Mouse (Mus musculus) spleen, adult 2 months (tissue): ENCODE measurements at regions not wholly inside any gene's neighbourhood (a gene's known extent, or its start where the extent isn't known, plus 50 kb on each side); places are given as distances from the start of the nearest gene placed in this dataset.

ENCODE experiments used
- DNase-seq, 2 experiments: peaks; one replicate each; pipeline versions ENCODE4 v3.0.0 to v3.0.0-alpha.2; 2012 to 2021; ENCODE audit warnings: low spot score in 2 of 2, low read depth in 1 of 2
- H3K27ac ChIP-seq: fragments of 200-500 bp; 2 replicates; pipeline ENCODE4 v1.5.1; 2012; ENCODE audit warnings: low read length, inconsistent platforms; ENCODE audit not compliant: insufficient read depth
- H3K27me3 ChIP-seq: fragments of 200-500 bp; 2 replicates; pipeline ENCODE4 v1.6.1; 2012; ENCODE audit warnings: mild to moderate bottlenecking, moderate library complexity, low read length, inconsistent platforms; ENCODE audit not compliant: control insufficient read depth, insufficient read depth
- H3K36me3 ChIP-seq: fragments of 200-500 bp; 2 replicates; pipeline ENCODE4 v1.6.1; 2012; ENCODE audit warnings: mild to moderate bottlenecking, low read length, inconsistent platforms; ENCODE audit not compliant: control insufficient read depth, insufficient read depth
- H3K4me1 ChIP-seq: fragments of 200-500 bp; 2 replicates; pipeline ENCODE4 v1.6.1; 2011; ENCODE audit warnings: inconsistent platforms; ENCODE audit not compliant: control insufficient read depth, insufficient read depth, insufficient read length
- H3K4me3 ChIP-seq: fragments of 200-500 bp; 2 replicates; pipeline ENCODE4 v1.5.1; 2011; ENCODE audit warnings: mild to moderate bottlenecking, inconsistent platforms; ENCODE audit not compliant: insufficient read depth, insufficient read length; ENCODE audit errors: extremely low read depth
- CTCF ChIP-seq: fragments of 200-500 bp; IDR thresholded peaks from 2 replicates; pipeline ENCODE4 v1.5.1; 2011; ENCODE audit warnings: mild to moderate bottlenecking, inconsistent platforms; ENCODE audit not compliant: insufficient read depth, insufficient read length, insufficient replicate concordance; ENCODE audit errors: extremely low read depth
- POLR2A ChIP-seq: fragments of 200-500 bp; IDR thresholded peaks from 2 replicates; pipeline ENCODE4 v1.6.1; 2011; ENCODE audit warnings: low read depth, low read length, inconsistent platforms
- WGBS: fragments of 180-500 bp; shearing (Covaris S2); methylation state at CpG from one replicate; pipeline ENCODE4 v1.1.7; 2018; 5-methylcytosine and 5-hydroxymethylcytosine counted together

DNA sequence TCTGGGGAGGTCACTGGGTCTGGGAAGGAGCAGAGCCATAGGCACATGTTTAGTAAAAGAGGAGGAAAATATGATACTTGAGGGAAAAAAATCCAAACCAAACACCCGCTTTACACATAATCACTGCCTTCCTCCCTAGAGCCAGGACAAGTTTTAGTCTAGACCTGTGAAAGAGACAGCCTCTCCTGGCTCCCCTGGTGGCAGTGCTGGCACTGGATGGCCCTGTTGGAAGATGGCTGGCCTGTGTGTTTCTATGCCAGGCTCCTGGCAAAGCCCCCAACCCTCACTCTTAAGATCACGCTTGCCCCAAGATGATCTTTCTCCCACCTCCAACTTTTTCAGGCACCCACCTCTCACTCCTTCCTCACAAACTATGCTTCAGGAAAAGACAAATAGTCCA lies 112.6 kb upstream of the Zfp703 start:
- no peak overlapping the region for H3K27ac ChIP-seq
- TF ChIP-seq POLR2A (no peak), CTCF (no peak)

DNA sequence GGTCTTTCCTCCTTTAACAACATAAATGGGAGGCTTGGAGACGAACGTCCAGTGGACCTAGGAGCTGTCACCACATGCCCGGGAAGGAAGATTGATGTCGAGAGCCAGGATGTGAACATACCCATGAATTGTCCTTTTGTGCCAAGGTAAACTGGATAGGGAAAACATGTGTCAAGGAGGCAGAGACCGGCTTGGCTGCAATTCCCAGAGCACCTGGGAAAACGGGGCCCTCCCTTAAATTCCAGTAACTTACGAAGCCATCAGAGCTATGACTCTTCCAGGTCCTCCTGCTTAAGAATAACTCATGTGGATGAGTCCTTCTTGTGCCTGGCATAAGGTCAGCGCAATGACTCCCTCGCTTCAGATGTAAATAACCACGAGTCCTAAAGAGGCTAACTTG lies 112.2 kb upstream of the Zfp703 start:
- Histone ChIP-seq H3K27ac (no peak overlapping the region), H3K27me3 (no peaks in the 10 kb centered on the region), H3K36me3 (no peaks in the 10 kb centered on the region), H3K4me3 (no peak overlapping the region), H3K4me1 (no peaks in the 10 kb centered on the region)
- no peak for DNase-seq
- WGBS, result 93% methylated on average over 10 of the region's 10 CpGs
- TF ChIP-seq POLR2A (no peak), CTCF (no peak)

More for the DNA sequence above, 112.6 kb upstream of the Zfp703 start:
- H3K36me3 ChIP-seq, result no peaks in the 10 kb centered on the region
- H3K27me3 ChIP-seq, result no peaks in the 10 kb centered on the region
- 94% methylated on average over 2 of the region's 2 CpGs for WGBS
- DNase-seq, result no peak
- no peak overlapping the region for H3K4me3 ChIP-seq
- no peaks in the 10 kb centered on the region for H3K4me1 ChIP-seq

DNA sequence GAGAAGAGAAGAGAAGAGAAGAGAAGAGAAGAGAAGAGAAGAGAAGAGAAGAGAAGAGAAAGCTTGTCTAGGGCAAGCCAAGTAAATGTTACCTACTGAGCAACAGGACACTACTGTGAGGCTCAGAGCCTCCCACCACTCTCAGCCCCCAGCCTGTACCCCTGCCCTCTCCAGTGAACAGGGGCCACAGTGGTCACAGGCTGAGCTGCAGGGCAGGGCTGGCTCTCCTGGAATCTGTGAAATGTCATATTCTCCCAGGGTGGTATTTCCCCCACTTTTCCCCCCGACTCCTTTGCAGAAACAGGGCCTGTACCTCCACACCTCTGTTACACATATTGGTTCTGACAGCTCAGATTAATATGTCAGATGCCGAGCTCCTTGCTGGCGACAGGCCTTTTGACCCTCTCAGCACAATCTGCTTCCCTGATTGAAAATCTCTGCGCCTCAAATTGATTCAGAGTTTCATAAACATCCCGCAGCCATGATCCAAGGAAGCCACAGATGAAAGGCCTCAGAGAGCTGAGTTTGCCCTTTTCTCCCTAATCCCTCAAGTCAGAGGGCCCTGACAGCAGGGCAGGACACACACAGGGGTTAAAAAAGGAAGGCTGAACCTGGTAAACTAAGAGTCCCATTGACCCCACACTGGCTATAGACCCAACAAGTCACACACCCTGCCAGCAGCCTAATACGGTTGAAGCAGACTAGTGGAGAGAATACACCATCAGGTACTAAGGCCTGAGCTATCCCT lies 108.8 kb upstream of the Zfp703 start:
- Histone ChIP-seq H3K27me3 (no peaks in the 10 kb centered on the region), H3K4me1 (no peaks in the 10 kb centered on the region), H3K36me3 (no peaks in the 10 kb centered on the region), H3K27ac (no peak overlapping the region), H3K4me3 (no peak overlapping the region)
- DNase-seq, result no peak
- WGBS, result 94% methylated on average over 6 of the region's 6 CpGs
- TF ChIP-seq CTCF (no peak), POLR2A (no peak)

DNA sequence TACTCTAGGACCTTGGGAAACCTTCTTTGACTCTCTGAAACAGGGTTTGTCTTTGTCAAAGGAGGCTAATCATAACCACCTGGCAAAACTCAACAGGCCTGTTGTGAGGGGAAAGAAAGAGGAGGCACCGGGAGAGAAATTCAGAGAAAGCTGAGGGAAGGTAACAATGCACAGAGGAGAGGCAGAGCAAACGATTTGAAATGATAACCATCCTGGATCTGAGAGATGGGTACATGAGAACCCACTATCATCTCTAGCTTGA lies 108.3 kb upstream of the Zfp703 start:
- H3K4me3 ChIP-seq, result no peak overlapping the region
- 92% methylated on average over 2 of the region's 2 CpGs for WGBS
- H3K36me3 ChIP-seq, result no peaks in the 10 kb centered on the region
- H3K4me1 ChIP-seq, result no peaks in the 10 kb centered on the region
- H3K27ac ChIP-seq, result no peak overlapping the region
- no peak for TF ChIP-seq POLR2A
- TF ChIP-seq CTCF, result no peak
- no peak for DNase-seq
- no peaks in the 10 kb centered on the region for H3K27me3 ChIP-seq

DNA sequence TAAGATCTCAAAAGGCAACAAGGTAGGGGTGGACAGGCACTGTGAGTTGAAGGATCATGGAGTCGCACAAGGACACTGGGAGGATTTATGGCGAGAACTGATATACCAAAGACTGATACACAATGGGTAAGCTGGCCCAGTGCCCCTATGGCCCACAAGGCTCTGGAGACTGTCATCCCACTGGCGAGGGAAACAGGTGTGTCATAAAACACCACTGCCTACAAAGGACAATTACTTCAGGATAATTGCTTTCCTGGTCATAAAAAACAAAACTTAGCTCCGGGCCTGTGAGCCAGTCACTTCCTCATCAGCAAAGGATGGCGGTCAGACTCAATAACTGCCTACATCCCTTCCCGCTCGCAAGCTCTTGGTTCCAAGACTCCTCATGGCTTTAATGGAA lies 105.3 kb upstream of the Zfp703 start:
- Histone ChIP-seq H3K4me1 (no peaks in the 10 kb centered on the region), H3K27ac (no peak overlapping the region), H3K4me3 (no peak overlapping the region), H3K27me3 (no peaks in the 10 kb centered on the region), H3K36me3 (no peaks in the 10 kb centered on the region)
- no peak for TF ChIP-seq CTCF
- no peak for TF ChIP-seq POLR2A
- 88% methylated on average over 7 of the region's 7 CpGs for WGBS
- DNase-seq, result no peak

DNA sequence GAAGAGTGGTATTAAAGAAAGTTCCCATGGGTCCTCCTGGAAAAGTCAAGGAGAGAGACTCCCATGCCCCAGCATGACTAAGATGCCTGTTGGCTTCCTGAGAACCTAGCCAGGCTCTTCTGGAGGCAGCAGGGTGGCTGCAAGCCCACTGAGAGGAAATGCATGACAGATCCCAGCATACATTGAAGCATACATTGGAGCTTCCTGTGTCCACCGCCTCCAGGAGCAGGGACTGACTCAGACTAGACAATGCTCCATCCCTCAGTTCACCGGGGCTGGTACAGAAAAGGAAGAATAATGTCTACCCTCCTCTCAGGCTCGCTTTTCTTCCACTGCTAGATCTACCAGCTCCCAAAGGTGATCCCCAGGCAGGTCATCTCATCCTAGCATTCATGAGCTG lies 104.7 kb upstream of the Zfp703 start:
- no peak for DNase-seq
- 84% methylated on average over 3 of the region's 3 CpGs for WGBS
- Histone ChIP-seq H3K4me3 (no peak overlapping the region), H3K4me1 (no peaks in the 10 kb centered on the region), H3K27ac (no peak overlapping the region), H3K27me3 (no peaks in the 10 kb centered on the region), H3K36me3 (no peaks in the 10 kb centered on the region)
- TF ChIP-seq CTCF (no peak), POLR2A (no peak)

DNA sequence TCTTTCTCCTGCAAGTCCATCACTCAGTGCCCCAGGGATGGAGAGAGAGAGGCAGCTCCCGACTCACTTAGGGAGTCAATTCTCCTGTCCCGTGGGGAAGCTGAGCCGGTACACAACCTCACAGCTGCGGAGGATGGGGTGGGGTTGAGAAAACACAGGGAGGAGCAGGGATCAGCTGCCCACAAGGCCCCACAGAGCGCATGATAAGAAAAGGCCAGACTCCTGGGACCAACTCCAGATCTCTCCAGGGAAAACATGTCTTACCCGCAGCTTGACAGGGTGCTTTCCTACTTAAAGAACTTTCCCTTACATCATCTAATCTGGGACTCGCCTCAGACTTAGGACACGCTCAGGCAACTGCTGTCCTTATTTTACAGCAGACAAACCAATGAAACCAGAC lies 104.3 kb upstream of the Zfp703 start:
- WGBS, result 64% methylated on average over 8 of the region's 8 CpGs
- TF ChIP-seq POLR2A (no peak), CTCF (no peak)

More for the DNA sequence above, 104.3 kb upstream of the Zfp703 start:
- no peaks in the 10 kb centered on the region for H3K36me3 ChIP-seq
- H3K27me3 ChIP-seq, result no peaks in the 10 kb centered on the region
- H3K4me3 ChIP-seq, result no peak overlapping the region
- H3K4me1 ChIP-seq, result no peaks in the 10 kb centered on the region
- H3K27ac ChIP-seq, result no peak overlapping the region
- no peak for DNase-seq
